Mouse (Mus musculus): ENCODE measurements at regions not wholly inside any gene's neighbourhood (a gene's known extent, or its start where the extent isn't known, plus 50 kb on each side); places are given as distances from the start of the nearest gene placed in this dataset.

DNA sequence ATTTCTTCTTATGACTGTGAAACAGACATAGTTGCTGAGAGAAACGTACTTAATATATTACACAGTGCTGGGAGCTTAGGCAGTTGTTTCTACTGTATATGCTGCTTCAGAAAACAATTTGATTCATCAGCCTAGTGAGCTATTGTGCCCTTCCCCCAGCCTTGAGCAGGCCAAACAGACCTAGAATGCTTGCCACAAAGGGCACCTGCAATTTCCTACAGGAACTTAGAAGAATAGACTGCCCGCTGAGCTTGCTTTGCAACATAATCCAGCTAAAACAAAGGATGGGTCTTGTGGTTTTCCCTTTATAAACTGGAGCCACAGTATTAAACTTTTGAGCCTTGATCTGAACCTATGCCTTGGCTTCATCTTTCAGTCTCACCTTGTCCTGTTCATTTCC is 510.9 kb upstream of the Syt1 start:
- TF ChIP-seq CTCF (IDR thresholded peaks at IDR 0.05; ENCODE audit: borderline replicate concordance, insufficient read depth, low read depth, low read length) (no peak), POLR2A (IDR thresholded peaks at IDR 0.05; ENCODE audit: borderline replicate concordance, insufficient read depth, low read length) (no peak)
